Comparison of ENCODE assay signal across 16 mouse cellular contexts in the genomic region with DNA sequence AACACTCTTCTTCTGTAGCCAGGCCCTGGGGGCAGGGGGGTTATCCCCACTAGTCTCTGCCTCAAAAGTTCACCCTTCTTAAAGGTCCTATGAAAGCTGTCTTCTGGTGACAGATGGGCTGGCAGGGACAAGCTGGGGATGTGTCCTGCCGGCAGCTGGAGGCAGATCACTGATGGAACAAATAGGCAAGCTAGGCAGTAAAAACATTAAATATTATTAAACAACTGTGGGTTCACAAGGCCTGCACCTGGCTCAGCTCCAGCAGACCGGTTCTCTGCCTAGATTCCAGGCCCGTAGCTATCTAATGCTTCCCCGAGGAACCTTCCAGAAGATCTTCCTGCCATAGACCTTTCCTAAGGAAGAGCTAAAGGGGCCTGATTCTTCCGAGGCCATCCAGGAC. TPM values are rescaled to one million over a fixed set of nuclear protein-coding genes. Genes with fewer than 3 reads are reported as not detected.
DNase-seq lines count a peak whose midpoint lies in the region; ATAC-seq and TF ChIP-seq lines count a peak whose summit lies in the region.
"Had no signal": no experiment of that assay in that cellular context is flagged by ENCODE, and none has a peak within 500 bp of the region (broad histone marks: within the 10 kb centered on the region; RNA-seq: fewer than 3 reads in every experiment).

No protein-coding gene starts in this region.

- H3K27me3 ChIP-seq in liver, embryonic 16.5 days (ENCODE audit: control insufficient read depth, insufficient read depth, low read depth, low read length) = no peaks in the 10 kb centered on the region
- no peaks in the 10 kb centered on the region for H3K27me3 ChIP-seq in stomach, embryonic 15.5 days (replicated peaks)
- H3K27me3 ChIP-seq: embryonic facial prominence, embryonic 15.5 days had no signal

- H3K4me2 ChIP-seq in liver, embryonic 16.5 days (ENCODE audit: low read depth, low read length) = no peak overlapping the region
- no peak overlapping the region for H3K4me2 ChIP-seq in stomach, embryonic 15.5 days
- H3K4me2 ChIP-seq: embryonic facial prominence, embryonic 15.5 days had no signal

- no peaks in the 10 kb centered on the region for H3K36me3 ChIP-seq in liver, embryonic 16.5 days (ENCODE audit: control insufficient read depth, insufficient read depth)
- H3K36me3 ChIP-seq in stomach, embryonic 15.5 days = no peaks in the 10 kb centered on the region
- H3K36me3 ChIP-seq: embryonic facial prominence, embryonic 15.5 days had no signal

- no peaks in the 10 kb centered on the region for H3K9me3 ChIP-seq in liver, embryonic 16.5 days (replicated peaks; ENCODE audit: control insufficient read depth, low read length)
- H3K9me3 ChIP-seq in stomach, embryonic 15.5 days = no peaks in the 10 kb centered on the region
- H3K9me3 ChIP-seq: embryonic facial prominence, embryonic 15.5 days had no signal

- no peak overlapping the region for H3K9ac ChIP-seq in liver, embryonic 16.5 days (ENCODE audit: low read depth, low read length)
- H3K9ac ChIP-seq in stomach, embryonic 15.5 days = no peak overlapping the region
- H3K9ac ChIP-seq: embryonic facial prominence, embryonic 15.5 days had no signal

- TF ChIP-seq CTCF in lung, adult 2 months (IDR thresholded peaks at IDR 0.05; ENCODE audit: insufficient read depth, low read length) = no peak

- no peak overlapping the region for H3K4me3 ChIP-seq in lung, adult 2 months (replicated peaks; ENCODE audit: extremely low read depth, low read depth, low read length)
- H3K4me3 ChIP-seq in liver, embryonic 16.5 days (ENCODE audit: low read depth, low read length) = no peak overlapping the region
- H3K4me3 ChIP-seq in stomach, embryonic 15.5 days (replicated peaks) = no peak overlapping the region
- H3K4me3 ChIP-seq: embryonic facial prominence, embryonic 15.5 days had no signal

- TF ChIP-seq POLR2A in lung, adult 2 months (IDR thresholded peaks at IDR 0.05; ENCODE audit: borderline replicate concordance, extremely low read depth, low read depth, low read length) = no peak

- DNase-seq in adrenal gland, adult (ENCODE audit: inconsistent age in 2 of 2, low spot score in 1 of 2) = peak; percentile 55 to 73
- DNase-seq in adrenal gland, adult 8-10 months = no peak
- DNase-seq in lung, adult 18-20 months = peak; percentile 20 to 29
- no peak for DNase-seq in lung, adult 2 months
- DNase-seq in left cerebral cortex, adult 18-20 months (ENCODE audit: low spot score in 2 of 2) = no peak
- no peak for DNase-seq in right cerebral cortex, adult 18-20 months
- DNase-seq: cerebellum, adult 9-11 months; right cerebral cortex, postnatal 14 days; thymus, adult 18-20 months had no signal

- H3K4me1 ChIP-seq in lung, adult 2 months (ENCODE audit: control insufficient read depth, insufficient read depth, low read length) = no peaks in the 10 kb centered on the region
- H3K4me1 ChIP-seq in liver, embryonic 16.5 days (ENCODE audit: control insufficient read depth, low read depth, low read length) = peaks cover 10% of the 10 kb centered on the region; the same call in 1 of the 2 replicates
- H3K4me1 ChIP-seq in stomach, embryonic 15.5 days = peaks cover 24% of the 10 kb centered on the region

- 52% methylated on average over 5 of the region's 5 CpGs for WGBS in lung, adult 2 months
- WGBS in liver, embryonic 16.5 days (ENCODE audit: insufficient replicate concordance) = 54% methylated on average over 5 of the region's 5 CpGs
- 46% methylated on average over 5 of the region's 5 CpGs for WGBS in stomach, embryonic 15.5 days

- ATAC-seq in liver, embryonic 16.5 days (ENCODE audit: low read depth) = no peak
- no peak for ATAC-seq in stomach, embryonic 15.5 days (ENCODE audit: insufficient read depth, low FRiP score, low read depth)

- peak overlapping the region; percentile 42; the same call in 1 of the 2 replicates for H3K27ac ChIP-seq in liver, embryonic 16.5 days (ENCODE audit: low read length)
- H3K27ac ChIP-seq in stomach, embryonic 15.5 days = peak overlapping the region; percentile 75
- H3K27ac ChIP-seq: embryonic facial prominence, embryonic 15.5 days had no signal

RNA-seq across cellular contexts. Expression of a gene that starts 27.5 kb away (rescaled TPM):
- 1 to 10 TPM; 1.9 to 6.7 (median 3.7) TPM for total RNA-seq in adrenal gland, adult 8-10 months (2022)
- 0.62 TPM in 1 of 2 replicates, not detected in the other for polyA plus RNA-seq in lung, adult 2 months (2012; rRNA removed)
- not detected in 2 replicates for polyA plus RNA-seq in liver, embryonic 16.5 days (2015; fragmentation: Nextera tagmentation; extraction: Ambion mirVana)
- polyA plus RNA-seq in stomach, embryonic 15.5 days (2015; fragmentation: Nextera tagmentation; extraction: Ambion mirVana) = not detected in 2 replicates
- not detected for total RNA-seq in left cerebral cortex, adult 18-20 months (2021)
- total RNA-seq: ES-E14; layer of hippocampus, postnatal 10 days; megakaryocyte-erythroid progenitor cell, adult 5-6 weeks had no signal
- polyA plus RNA-seq: heart, embryonic 14.5 days had no signal

RNA-seq across cellular contexts. Expression of a gene that starts 52.3 kb away (rescaled TPM):
- not detected for total RNA-seq in adrenal gland, adult 8-10 months (2022)
- 24.4 and 25.3 TPM in 2 replicates for polyA plus RNA-seq in lung, adult 2 months (2012; rRNA removed)
- polyA plus RNA-seq in liver, embryonic 16.5 days (2015; fragmentation: Nextera tagmentation; extraction: Ambion mirVana) = not detected in 2 replicates
- polyA plus RNA-seq in stomach, embryonic 15.5 days (2015; fragmentation: Nextera tagmentation; extraction: Ambion mirVana) = 0.27 TPM in 1 of 2 replicates, not detected in the other
- not detected for total RNA-seq in left cerebral cortex, adult 18-20 months (2021)
- total RNA-seq: ES-E14; megakaryocyte-erythroid progenitor cell, adult 5-6 weeks had no signal
- polyA plus RNA-seq: heart, embryonic 14.5 days had no signal

RNA-seq across cellular contexts. Expression of a gene that starts 56.4 kb away (rescaled TPM):
- total RNA-seq in adrenal gland, adult 8-10 months (2022) = 1 to 10 TPM in 1 of 4 experiments, under 1 TPM in 2, not detected in 1; 0.12 to 1.1 (median 0.38) TPM
- 0.26 TPM in 2 replicates for polyA plus RNA-seq in lung, adult 2 months (2012; rRNA removed)
- polyA plus RNA-seq in liver, embryonic 16.5 days (2015; fragmentation: Nextera tagmentation; extraction: Ambion mirVana) = not detected in 2 replicates
- polyA plus RNA-seq in stomach, embryonic 15.5 days (2015; fragmentation: Nextera tagmentation; extraction: Ambion mirVana) = 0.37 and 0.40 TPM in 2 replicates
- total RNA-seq in left cerebral cortex, adult 18-20 months (2021) = 10 to 100 TPM; 19.7 to 19.8 TPM

Comparison
In these comparisons a context has a peak if more than half of its experiments do, and no peak if none do; other contexts are left out.
1. DNase-seq: peak in adrenal gland, adult (2 of 2) and lung, adult 18-20 months (2 of 2); none in adrenal gland, adult 8-10 months (single experiment), lung, adult 2 months (single experiment), left cerebral cortex, adult 18-20 months (0 of 2) and right cerebral cortex, adult 18-20 months (single experiment).
2. RNA of a gene that starts 52.3 kb away (polyA plus RNA-seq): 24.4 to 25.3 TPM in lung, adult 2 months; 0.27 TPM in stomach, embryonic 15.5 days and not detected in liver, embryonic 16.5 days; every median in the first group is over 10 times any median in the second.